Mouse (Mus musculus) lung, postnatal 14 days (tissue): ENCODE measurements around the gene Vmn1r112.
"Not testable (repeated sequence)": the region's sequence is repeated elsewhere in the genome, so short reads cannot be mapped to it uniquely, and the experiment has no call there.

ENCODE experiments used
- DNase-seq: peaks from one replicate; pipeline ENCODE4 v3.0.0; 2021

The Vmn1r112 gene

GRCm38 (mm10) chr7:20770885-20771284 is at the start of gene Vmn1r112:
TSS of gene Vmn1r112 (plus strand) at chr7:20771185.
- DNase-seq = not testable (repeated sequence)

- not testable (repeated sequence) for DNase-seq
Observed at GRCm38 (mm10) chr7:20730524-20730923, 40.5 kb upstream of the Vmn1r112 start, which contains the start of gene Gm10668. TSS of gene Gm10668 (minus strand) at chr7:20730624.

- not testable (repeated sequence) for DNase-seq
Observed at GRCm38 (mm10) chr7:20786985-20787384, 16.0 kb downstream of the Vmn1r112 start, which contains the start of gene Vmn1r113. TSS of gene Vmn1r113 (plus strand) at chr7:20787285.

- not testable (repeated sequence) for DNase-seq
Observed at GRCm38 (mm10) chr7:20812086-20812485, 41.1 kb downstream of the Vmn1r112 start, which contains the start of gene Vmn1r114. TSS of gene Vmn1r114 (minus strand) at chr7:20812186.
